Mouse (Mus musculus) mouse embryonic stem cell (cell line): ENCODE data around the gene Tmem125.
"Not testable (repeated sequence)": the region's sequence is repeated elsewhere in the genome, so short reads cannot be mapped to it uniquely, and the experiment has no call there.

ENCODE experiments used
- in situ Hi-C, 2 experiments: fragments of 300-500 bp; cut with MboI; formaldehyde crosslinking; loops; 1 replicate in 1 of 2; 3 replicates in 1 of 2; pipeline ENCODE4 v1.14.3; 2019 to 2020; ENCODE audit warnings: low sequenced_read_pairs in 2 of 2, low pct_unique_long_range_greater_than_20kb in 1 of 2, mixed read lengths in 1 of 2; ENCODE audit not compliant: unreplicated experiment in 1 of 2

Gene Tmem125

GRCm38 (mm10) chr4:118543592-118544260, at the start of gene Tmem125:
Tmem125 (minus strand) TSS chr4:118544044.
- in situ Hi-C loops, result no loop called here

- in situ Hi-C loops, result no loop called here
These were observed 45.9 kb upstream of the Tmem125 start for GRCm38 (mm10) chr4:118589733-118590130.

- in situ Hi-C loops, result no loop called here
These were observed 45.3 kb upstream of the Tmem125 start for GRCm38 (mm10) chr4:118589053-118589732.

GRCm38 (mm10) chr4:118582629-118583028, 38.8 kb upstream of the Tmem125 start:
- in situ Hi-C loops, result no loop called here

- in situ Hi-C loops, result no loop called here
These were observed 37.7 kb upstream of the Tmem125 start for GRCm38 (mm10) chr4:118581508-118581907.

GRCm38 (mm10) chr4:118579313-118579712, 35.5 kb upstream of the Tmem125 start:
- in situ Hi-C loops, result no loop called here

GRCm38 (mm10) chr4:118576097-118576496, 32.3 kb upstream of the Tmem125 start:
- in situ Hi-C loops, result no loop called here

- in situ Hi-C loops, result loop anchor here in 1 of 2 experiments (25.0 kb wide), 1 partner anchor 484 kb away; no protein-coding TSS in a partner anchor
These were observed 27.6 kb upstream of the Tmem125 start for GRCm38 (mm10) chr4:118571441-118571840.

- in situ Hi-C loops, result loop anchor here in 1 of 2 experiments (25.0 kb wide), 1 partner anchor 482 kb away; no protein-coding TSS in a partner anchor
These were observed 25.5 kb upstream of the Tmem125 start for GRCm38 (mm10) chr4:118569320-118569719.

GRCm38 (mm10) chr4:118568709-118569108, 24.9 kb upstream of the Tmem125 start:
- in situ Hi-C loops, result loop anchor here in 1 of 2 experiments (25.0 kb wide), 1 partner anchor 481 kb away; no protein-coding TSS in a partner anchor

- in situ Hi-C loops, result loop anchor here in 1 of 2 experiments (25.0 kb wide), 1 partner anchor 479 kb away; no protein-coding TSS in a partner anchor
These were observed 22.4 kb upstream of the Tmem125 start for GRCm38 (mm10) chr4:118566161-118566676.

- in situ Hi-C loops, result loop anchor here in 1 of 2 experiments (25.0 kb wide), 1 partner anchor 478 kb away; no protein-coding TSS in a partner anchor
These were observed 21.1 kb upstream of the Tmem125 start for GRCm38 (mm10) chr4:118564926-118565279.

GRCm38 (mm10) chr4:118564062-118564925, 20.4 kb upstream of the Tmem125 start:
- in situ Hi-C loops, result loop anchor here in 1 of 2 experiments (25.0 kb wide), 1 partner anchor 477 kb away; no protein-coding TSS in a partner anchor

GRCm38 (mm10) chr4:118553039-118553649, 9.3 kb upstream of the Tmem125 start:
- in situ Hi-C loops, result loop anchor here in 1 of 2 experiments (25.0 kb wide), 1 partner anchor 466 kb away; no protein-coding TSS in a partner anchor

- in situ Hi-C loops, result not testable (repeated sequence)
These were observed 4.3 kb upstream of the Tmem125 start for GRCm38 (mm10) chr4:118548130-118548480.

- in situ Hi-C loops, result not testable (repeated sequence)
These were observed 3.7 kb upstream of the Tmem125 start for GRCm38 (mm10) chr4:118547424-118548129.

GRCm38 (mm10) chr4:118544441-118545127, 740 bp upstream of the Tmem125 start:
- in situ Hi-C loops, result no loop called here
